Mouse (Mus musculus): ENCODE results near the gene Acvr1b.

The Acvr1b gene

DNA sequence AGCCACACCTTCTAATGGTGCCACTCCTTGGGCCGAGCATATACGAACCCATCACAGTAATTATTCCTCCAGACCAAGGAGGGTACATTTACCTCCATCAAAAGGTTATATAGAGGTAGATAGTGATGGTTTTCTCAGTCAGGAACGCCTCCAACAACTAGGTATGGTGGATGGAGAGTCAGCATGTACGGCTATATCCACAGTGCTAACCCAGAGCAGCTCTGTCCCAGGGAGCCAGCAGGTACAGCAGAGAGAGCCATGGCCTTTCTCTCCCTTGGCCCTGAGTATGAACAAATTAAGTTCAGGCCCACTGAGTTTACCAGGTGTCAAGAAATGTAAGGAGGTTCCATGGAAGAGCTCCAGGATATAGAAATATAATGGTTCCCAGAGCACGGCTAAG, 78.1 kb downstream of the Acvr1b start:
- WGBS, result 95% methylated on average over 5 of the region's 5 CpGs

DNA sequence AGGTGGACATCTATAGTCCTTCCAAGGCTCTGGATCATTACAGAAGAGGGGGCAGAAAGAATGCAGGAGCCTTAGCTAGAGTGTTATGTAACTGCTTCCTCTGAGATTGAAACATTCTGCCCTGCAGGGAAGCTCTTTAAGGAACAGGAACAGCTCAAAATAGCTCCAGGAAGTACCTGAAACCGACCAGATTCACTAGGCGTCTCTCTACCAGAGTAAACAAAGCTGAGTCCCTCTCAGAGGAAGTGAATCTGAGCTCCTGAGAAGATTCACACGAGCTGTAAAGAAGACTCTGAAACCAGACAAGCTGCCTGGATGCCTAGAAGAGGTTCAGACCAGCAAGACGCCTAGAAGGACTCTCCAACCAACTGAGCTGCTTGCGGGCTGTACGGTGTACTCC, 78.7 kb downstream of the Acvr1b start:
- WGBS, result 65% methylated on average over 6 of the region's 6 CpGs

DNA sequence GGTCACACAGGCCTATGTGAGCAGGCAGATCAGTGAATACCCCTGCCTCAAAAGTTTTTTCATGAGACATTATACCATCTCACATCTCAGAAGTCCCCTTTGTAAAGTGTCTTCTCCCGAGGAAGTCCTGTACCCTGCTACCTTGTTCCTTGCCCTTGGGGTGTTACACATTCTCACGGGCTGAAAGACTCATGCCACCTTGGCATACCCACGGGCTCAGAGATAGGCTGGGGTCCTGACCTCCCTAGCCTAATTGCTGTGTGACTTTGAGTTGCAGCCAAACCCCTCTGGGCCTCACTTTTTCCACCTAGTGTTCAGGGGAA, 79.7 kb downstream of the Acvr1b start:
- 42% methylated on average over 3 of the region's 3 CpGs for WGBS

DNA sequence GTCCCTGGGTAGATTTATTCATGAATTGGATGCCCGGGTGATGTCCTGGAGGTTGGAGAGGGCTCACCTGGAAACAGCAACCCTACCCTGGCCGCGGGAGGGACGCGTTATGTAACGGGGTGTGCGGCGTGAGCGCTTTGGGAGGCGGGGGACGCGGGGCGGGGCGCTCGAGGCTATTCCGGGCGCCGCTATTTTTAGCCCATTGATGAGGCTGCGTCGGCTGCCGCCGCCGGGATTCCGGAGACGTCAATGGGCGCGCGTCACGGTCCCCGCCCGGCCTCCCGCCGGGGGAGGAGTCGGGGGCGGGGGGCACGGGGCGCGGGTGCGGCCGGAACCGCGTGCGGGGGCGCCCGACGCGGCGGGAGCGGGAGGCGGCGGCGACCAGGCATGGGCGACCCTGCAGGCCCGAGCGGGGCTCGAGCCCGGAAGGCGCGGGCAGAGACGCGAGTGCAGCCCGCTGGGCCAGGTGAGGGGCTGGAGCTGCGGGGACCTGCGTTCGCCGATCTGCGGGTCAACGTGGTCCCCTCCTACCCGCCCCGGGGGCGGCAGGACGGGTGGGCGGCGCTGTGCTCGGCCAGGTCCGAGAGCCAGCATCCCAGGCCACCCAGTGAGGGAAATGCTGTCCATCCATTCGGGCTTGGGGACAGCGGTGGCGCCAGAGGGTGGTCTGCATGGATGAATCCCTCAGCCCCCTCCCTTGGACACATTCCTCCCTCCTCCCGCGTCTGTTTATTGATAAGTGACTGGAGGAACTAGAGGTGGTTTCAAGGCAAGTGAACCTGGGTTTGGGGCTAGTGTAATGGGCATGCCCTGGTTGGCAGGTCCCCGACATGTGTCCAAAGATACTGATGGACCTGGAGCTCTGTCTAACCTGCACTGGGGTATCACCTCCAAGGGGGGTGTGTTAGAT, 80.3 kb downstream of the Acvr1b start, which contains the start of gene Nr4a1:
Gene Nr4a1, plus strand, starts transcription at position 384 of the 910 bp plus-strand sequence.
- 3% methylated on average over 82 of the region's 82 CpGs for WGBS

DNA sequence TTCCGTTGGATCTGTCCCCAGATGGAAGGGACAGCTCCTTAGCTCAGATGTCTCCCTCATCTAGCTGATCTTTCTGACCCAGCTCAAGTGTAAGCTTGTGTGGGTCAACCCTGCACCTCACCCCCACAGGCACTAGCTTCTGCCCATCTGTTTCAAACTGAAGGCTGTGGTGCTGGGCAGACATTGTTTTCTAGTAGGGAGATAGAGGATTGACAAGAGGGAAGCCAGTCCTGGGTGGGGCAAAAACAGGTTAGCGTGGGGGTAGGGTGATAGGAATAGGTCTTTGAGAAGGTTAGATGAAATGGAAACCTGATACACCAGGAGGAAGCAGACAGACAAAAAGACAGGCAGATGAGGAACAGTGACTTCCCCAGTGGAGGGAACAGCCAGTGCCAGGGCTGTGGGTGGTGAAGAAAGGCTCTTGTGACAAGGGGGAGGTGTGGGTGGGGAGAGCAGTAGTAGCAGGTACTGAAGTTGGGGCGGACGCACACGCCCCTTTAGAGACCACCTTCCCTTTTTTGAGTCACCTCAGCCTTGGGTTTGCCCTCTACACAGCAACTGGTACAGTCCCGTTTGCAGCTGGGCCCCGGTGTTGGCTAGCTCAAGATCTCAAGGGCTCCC, 82.1 kb downstream of the Acvr1b start:
- 54% methylated on average over 7 of the region's 7 CpGs for WGBS

DNA sequence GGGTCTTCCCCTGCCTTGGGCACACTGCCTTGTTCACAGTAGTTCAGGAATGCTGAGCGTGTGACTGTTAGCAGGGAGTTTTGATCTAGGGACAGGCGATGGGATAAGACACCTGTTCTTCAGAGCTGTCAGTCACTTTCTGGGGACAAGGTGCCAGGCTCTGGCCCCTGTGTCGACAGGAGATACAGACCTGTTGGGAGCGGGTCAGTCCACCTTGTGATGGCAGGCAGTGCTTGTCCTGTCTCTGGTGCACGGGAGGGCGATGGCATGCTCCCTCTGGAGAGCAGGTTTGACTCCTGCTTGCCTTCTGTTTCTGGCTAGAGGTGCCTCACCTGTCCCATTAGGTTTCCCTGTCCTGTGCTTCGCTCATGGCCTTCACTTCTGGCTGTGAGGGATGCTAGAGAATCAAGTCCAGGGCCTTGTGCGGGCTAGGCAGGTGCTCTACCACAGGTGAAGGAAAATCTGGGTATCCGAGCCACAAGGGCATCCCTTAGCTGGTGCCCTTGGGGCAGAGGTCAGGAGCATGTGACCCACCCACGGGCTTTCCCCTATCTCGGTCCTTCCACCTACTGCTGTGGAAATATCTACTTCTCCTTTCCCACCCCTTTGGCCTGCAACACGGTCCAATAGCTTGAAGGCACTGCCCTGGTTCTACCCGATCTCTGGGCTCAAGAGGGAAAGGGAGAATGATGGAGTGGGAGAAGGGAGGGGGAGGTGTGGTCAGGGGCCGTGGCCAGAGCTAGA, 82.8 kb downstream of the Acvr1b start:
- 81% methylated on average over 14 of the region's 14 CpGs for WGBS

DNA sequence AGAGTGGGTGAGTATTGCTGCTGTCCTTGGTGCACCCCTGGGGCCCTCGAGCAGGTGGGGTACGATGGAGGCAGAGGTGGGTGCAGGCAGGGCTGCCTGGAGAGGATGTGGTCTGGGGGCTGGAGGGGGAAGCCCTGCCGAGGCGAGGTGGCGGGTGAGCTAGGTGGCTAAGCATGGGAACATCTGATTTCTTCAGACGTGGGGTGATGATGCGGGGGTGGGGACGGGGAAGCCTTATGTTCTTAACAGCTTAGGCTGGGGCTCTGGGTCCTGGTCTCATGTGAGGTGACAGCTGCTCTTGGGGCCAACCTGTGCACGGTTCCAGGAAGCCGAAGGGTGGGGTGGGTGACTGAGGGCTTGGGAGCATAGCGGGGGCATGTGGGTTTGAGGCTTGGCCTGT, 84.6 kb downstream of the Acvr1b start:
- WGBS, result 52% methylated on average over 11 of the region's 11 CpGs

DNA sequence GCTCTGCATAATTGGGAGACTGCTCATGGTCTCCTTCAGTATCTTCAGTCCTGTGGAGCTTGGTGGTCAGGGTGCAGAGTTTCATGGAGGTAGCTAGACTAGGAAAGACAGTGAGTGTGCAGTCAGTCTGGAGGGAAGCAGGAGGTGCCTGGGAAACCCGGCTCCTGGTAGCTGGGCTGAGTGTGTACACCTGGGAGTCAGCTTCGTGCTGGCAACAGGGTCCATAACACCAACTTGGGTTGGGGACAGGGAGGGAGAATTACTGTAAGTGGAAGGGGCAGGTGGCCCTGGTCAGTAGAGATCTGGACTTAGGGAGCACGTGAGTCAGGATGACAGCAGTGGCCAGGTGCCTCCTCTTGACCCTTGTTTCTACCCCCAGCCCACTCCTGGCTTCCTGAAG, 86.1 kb downstream of the Acvr1b start:
- 81% methylated on average over 3 of the region's 3 CpGs for WGBS

DNA sequence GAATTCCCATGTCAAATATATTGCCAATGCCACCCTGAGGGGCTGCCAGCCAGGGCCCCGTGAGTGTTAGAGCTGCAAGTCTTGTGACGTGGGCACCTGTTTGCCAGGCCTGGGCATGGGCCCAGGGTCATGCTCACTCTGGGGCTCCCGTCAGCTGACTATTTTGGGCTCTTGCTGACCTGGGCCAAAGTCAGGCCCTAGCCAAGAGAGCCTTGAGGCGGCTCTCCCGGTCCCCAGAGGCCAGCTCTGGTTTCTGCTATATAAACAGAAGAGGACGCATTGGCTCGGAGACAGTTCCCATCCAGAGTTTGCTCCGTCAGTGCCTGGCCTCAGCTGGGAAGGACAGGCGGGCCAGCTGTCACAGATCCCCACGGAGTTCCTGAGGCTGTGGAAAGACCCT, 86.5 kb downstream of the Acvr1b start:
- 28% methylated on average over 10 of the region's 10 CpGs for WGBS

DNA sequence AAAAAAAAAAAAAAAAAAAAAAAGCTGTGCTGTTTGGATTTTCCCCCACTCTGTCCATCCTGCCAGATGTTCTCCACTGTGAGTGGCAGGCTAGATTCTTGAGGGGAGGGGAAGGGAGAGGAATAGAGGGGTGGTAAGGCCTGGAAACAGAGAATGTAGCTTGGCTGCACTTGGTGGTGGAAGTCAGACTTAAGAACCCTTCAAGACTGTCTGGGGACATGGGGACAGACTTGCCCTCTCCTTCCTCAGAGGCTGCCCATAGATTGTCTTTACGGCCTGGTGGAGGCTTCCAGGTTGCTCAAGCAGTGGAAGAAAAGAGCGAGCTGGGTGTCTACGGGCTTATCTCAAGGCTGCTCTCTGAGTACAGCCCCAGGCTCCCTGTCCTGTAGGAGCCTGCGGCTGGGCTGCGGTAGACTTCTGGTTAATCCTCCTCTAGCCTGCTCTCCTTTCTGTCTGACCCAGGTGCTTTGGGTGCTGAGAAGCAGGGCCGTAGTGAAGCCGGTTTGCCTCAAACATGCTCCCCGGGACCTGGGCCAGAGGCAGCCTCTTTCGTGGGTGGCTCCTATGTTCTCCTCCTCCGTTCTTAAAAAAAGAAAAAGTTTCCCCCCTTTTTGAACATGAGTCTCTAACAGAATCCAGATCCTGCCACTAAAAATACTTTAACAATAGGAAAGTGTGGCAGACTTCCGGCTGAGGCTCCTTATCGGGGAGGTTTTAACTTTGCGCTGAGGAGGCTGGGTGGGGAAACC, 87.2 kb downstream of the Acvr1b start:
- WGBS, result 37% methylated on average over 13 of the region's 13 CpGs

DNA sequence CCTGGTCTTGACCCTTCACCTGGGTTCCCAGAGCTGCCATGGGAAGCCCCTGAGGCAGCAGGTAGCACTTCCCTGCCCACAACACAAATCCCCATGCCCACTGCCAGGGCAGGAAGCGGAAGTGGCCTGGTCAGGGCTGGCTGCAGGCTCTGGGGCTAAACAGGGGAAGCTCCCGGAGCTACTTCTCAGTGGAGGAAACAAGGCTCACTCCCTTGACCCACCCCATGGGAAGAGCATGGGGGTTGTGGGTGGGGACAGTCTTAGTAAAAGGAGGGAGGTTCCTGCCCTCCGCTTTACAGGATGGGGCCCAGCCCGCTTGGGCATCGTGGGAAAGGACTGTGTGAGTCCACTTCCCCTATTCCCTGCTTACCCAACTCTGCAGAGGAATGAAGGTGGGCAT, 88.6 kb downstream of the Acvr1b start:
- 67% methylated on average over 5 of the region's 5 CpGs for WGBS

Measured in cerebral cortex, adult 2 months (tissue).